Mouse (Mus musculus) hindlimb bud, embryonic 11.5 days (tissue): ENCODE measurements at regions not wholly inside any gene's neighbourhood (a gene's known extent, or its start where the extent isn't known, plus 50 kb on each side); places are given as distances from the start of the nearest gene placed in this dataset.
A peak's percentile ranks its signal among the peaks of the same experiment; 100 is the strongest.

Experiments
- DNase-seq: peaks from one replicate; pipeline ENCODE4 v3.0.0-alpha.2; 2012; ENCODE audit warnings: low read depth, low spot score; ENCODE audit errors: extremely low spot score

DNA sequence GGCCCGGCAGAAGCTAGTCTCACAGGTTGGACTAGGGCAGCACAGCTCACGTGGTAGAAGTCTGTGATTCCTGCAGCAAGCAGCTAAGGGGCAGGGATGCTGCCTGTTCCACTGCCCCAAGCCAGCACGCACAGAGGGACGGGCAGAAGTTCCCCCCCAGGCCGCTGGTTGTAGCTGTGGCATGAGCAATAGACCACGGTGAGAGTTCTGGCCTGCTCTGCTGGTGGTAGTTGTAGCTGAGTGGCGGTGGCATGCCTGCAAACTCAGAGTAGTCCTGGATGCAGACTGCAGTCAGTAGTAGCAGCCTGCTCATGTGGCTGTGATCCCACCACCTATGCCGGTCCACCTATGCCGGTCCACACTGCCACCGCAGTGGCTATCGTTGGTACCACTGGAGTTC is 71.5 kb upstream of the Rpl39l start:
- DNase-seq: no peak

DNA sequence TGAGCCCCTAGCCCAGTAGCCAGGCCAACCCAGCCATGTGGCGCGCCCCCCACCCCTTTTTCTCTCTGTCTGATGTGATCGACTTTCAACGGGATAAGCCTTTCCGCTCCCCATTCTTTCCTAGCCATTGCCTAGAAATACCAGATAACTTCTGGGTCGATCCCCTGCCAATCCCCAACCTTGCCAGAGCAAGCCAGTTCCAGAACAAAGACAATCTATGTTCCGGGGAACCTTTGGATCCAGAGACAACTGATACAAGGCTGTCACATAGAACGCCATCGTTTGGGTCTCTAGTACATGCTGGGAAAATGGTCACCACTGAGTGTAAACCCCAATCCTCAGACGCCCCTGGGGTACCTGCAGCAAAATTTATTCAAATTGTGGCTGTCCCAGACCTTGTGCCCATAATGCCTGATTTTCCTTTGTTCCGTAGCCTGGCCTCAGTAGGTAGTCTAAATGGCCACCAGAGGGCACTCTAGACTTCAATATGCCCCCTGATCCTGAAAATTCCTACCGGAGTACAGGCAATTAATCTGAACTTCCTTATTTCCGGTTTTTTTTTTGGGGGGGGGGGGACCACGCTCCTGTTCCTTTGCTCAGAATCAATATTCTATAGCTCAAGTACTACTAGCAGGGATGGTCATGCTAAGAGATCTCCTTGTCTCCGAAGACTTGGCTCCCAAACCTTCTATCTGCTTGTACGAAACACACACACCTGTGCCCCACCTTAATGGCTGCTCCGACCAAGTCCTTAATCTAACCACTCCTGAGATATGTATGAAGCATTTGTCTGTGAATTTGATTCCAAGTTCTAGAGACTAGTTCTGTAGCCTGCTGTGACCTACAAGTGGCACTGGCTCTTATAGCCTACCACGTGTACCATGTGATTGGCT is 81.3 kb upstream of the Rpl39l start:
- DNase-seq: peak; percentile 46

DNA sequence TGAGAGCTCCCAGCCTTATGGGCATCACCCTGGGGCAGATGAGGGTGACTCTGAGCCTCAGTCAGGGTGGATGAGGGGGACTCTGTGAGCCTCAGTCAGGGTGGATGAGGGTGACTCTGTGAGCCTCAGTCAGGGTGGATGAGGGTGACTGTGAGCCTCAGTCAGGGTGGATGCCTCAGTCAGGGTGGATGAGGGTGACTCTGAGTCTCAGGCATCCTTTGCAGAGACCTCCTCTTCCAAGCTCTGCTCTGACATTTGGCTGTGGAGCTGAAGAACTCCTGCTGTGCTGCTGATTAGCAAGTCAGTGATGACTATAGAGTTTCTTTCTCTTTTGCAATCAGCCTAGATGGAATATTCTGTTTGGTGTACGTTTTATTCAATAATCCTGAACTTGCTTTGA is 83.7 kb upstream of the Rpl39l start:
- no peak for DNase-seq

DNA sequence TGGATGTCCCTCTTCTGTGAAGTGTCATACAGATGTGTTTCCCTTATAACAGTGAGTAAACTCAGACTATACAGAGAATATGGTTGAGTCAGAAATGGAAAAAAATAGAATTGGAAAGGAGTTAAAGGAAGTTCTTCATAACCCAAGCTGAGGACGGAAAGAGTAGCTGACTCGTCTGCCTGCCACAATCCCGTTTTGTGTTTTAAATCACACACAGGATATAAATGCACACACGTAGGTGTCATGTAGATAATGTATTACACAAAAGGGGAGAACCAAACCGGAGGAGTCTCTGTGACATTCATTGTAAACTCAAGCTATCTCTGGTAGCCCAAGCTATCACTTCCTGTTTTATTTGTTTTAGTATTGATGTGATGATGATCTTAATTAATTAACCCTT is 84.6 kb upstream of the Rpl39l start:
- no peak for DNase-seq

DNA sequence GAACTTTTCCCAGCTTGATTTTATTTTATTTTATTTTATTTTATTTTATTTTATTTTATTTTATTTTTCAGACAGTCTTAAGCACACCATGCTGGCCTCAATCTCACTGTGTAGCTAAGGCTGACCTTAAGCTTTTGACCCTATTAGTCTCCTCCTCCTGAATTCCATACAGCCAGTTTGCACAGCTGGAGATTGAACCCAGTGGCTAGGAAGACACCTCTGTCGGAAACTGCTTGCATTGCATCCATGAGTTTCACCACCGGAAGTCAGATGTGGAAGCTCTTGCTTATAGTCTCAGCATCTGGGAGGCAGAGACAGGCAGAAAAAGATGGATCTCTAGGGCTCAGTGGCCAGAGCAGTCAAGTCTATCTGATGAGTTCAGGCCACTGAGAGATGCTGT is 86.4 kb upstream of the Grin2a start:
- DNase-seq: no peak

DNA sequence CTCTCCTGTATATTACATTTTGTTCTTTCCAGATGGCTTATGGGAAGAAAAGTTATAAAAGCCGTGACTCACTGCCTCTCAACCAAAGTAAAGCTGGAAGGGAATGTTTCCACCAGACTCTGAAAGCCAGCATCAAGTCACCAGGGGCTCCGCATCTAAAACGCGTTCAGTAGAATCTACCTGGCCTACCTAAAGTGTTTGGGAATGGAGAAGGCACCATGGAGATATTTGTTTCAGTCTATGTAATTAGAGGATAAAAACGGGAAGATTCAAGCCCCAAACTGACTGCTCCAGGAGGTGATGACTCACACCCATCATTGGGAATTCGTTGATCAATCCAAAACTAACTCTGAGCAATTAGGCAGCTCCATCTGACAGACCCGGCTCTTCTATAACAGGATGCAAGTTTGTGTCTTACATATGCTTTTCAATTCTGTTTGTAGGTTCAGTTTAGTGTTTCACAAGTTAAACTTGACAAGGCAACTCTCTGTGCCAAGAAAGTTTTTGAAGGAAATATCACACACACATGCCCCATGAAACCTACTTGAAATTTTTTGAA is 84.8 kb upstream of the Grin2a start:
- DNase-seq: no peak

DNA sequence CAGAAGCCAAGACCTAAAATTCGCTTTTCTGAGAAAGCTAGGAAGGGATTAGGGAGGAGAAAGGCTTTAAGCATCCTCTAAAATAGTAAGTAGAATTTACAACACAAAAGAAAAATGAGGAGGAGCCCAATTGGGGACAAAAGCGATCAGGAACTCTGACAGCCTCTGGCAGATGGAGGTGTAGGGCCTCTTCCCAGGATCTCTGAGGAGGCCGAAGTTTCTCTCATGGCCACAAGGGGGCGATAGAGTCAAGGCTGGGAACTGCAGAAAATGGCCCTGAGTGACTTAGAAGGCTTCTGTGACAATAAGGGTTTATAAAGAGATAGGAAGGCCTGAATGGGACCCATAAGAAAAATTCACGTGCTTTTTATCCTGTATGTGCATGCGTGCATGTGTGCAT is 77.8 kb upstream of the Grin2a start:
- peak; percentile 28 for DNase-seq

DNA sequence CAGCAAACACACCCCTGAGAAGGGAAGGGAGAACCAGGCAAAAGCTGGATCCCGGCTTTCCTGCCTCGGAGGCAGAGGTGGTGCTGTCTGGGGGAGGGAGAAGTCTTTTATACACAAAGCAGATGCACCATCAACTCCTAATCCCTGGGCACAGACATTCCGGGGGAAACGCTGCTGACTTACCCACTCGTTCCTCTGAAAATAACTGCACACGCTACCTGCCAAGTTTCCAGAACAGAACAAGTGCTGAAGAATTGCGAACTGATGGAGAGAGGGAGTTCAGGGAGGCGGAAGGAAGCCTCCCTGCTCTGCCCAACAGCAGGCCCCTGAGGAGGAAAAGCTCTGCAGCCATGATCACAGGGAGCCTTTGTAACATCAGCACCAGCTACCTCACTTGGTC is 68.1 kb upstream of the Grin2a start:
- no peak for DNase-seq

DNA sequence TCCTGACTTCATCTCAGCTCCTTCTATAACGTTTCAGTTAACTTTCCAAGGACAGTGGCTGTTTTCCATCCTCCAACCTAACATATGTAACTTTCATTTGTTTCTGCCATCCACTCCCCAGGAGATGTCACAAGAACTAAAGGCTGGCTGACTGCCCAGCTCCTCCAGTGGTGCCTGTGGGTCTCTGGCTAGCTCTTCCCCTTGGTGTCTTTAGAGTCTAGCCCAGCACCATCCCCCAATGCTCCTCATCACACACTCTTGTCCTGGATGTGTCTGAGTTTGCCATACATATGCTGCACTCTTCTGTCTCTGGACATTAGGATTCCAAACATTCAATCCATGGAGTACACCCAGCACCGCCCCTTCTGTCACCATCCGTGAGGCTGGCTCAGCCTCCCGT is 62.7 kb upstream of the Grin2a start:
- no peak for DNase-seq
